Mouse (Mus musculus): Measurements from ENCODE around the gene Snx27. TPM values are rescaled to one million over a fixed set of nuclear protein-coding genes. Genes with fewer than 3 reads are reported as not detected.
A peak's percentile ranks its signal among the peaks of the same experiment; 100 is the strongest.

Snx27 gene
- total and polyA plus RNA-seq, 3 experiments = 23.1 to 35.3 (median 34.9) TPM

DNA sequence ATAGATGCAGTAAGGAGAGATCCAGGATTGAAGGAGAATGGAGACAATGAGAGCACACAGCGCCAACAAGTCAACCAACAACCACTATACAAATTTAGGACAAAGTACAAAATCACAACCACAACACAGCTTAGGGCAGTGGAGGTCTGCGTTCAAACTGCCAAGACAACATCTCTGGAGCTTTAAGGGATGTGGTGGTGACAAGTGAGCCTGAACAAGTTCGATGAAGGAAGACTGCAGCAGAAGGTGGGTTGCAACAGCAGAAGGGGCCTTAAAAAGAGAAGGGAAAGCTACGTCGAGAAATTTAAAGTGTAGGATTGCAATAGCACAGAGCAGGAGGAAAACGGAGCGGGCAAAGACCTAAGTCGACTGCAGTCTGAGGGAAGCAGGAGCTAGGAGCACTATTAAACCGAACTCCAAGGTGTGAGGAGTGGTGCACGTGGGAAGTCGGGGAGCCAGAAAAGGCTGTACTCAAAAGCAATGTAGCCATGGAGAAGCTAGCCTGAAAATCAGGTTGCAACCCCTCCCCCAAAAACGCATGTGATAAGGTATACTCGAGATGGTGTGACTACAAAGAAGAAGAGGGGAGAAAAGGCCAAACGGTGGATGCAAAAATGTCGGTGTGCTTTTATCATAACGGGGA, 1.3 kb downstream of the Snx27 start:
- dilution Hi-C loops (cut with MboI; ENCODE audit: extremely low pct_ligation_motif_present, extremely low pct_unique_long_range_greater_than_20kb, low sequenced_read_pairs) = no loop called here
- H3K79me2 ChIP-seq (replicated peaks; ENCODE audit: control insufficient read depth, extremely low read depth, insufficient read depth, poor library complexity, severe bottlenecking) = peaks cover 17% of the 10 kb centered on the region
- peak overlapping the region; percentile 80 to 95 (median 90) for H3K4me3 ChIP-seq (replicated peaks in 1 of 3; ENCODE audit: low read depth in 2 of 3, low read length in 2 of 3, poor library complexity in 1 of 3)
- H3K9ac ChIP-seq (ENCODE audit: insufficient read depth, low read depth) = peak overlapping the region; percentile 68; the same call in 1 of the 2 replicates
- peaks cover 3 to 17% of the 10 kb centered on the region in 2 experiments; a peak in 3 of 4 replicates for H3K4me1 ChIP-seq (ENCODE audit: control insufficient read depth in 1 of 2, insufficient read depth in 2 of 2)
- H3K27me3 ChIP-seq (replicated peaks) = no peaks in the 10 kb centered on the region
- TF ChIP-seq SIN3A (IDR thresholded peaks at IDR 0.05; ENCODE audit: low read length) (no peak), MYC (IDR thresholded peaks at IDR 0.05; ENCODE audit: low read depth, low read length) (peak; percentile 52; the same call in 1 of the 2 replicates), NRF1 (IDR thresholded peaks at IDR 0.05; ENCODE audit: low read depth, low read length) (no peak), ETS1 (conservative IDR thresholded peaks at IDR 0.05; ENCODE audit: low read depth, low read length) (no peak), JUN (IDR thresholded peaks at IDR 0.05; ENCODE audit: insufficient read depth, low read depth, low read length) (no peak), MAX (IDR thresholded peaks at IDR 0.05; ENCODE audit: low read length) (peak; percentile 61; the same call in 1 of the 2 replicates), E2F4 (IDR thresholded peaks at IDR 0.05; ENCODE audit: insufficient replicate concordance, low read depth, low read length) (no peak), POLR2A (IDR thresholded peaks at IDR 0.05; ENCODE audit: low read depth, low read length) (no peak), USF2 (conservative IDR thresholded peaks at IDR 0.05; ENCODE audit: low read depth, low read length) (no peak), EP300 (IDR thresholded peaks at IDR 0.05; ENCODE audit: low read length) (no peak), RCOR1 (conservative IDR thresholded peaks at IDR 0.05; ENCODE audit: low read depth, low read length) (no peak), CHD2 (IDR thresholded peaks at IDR 0.05; ENCODE audit: low read length) (peak; percentile 21; the same call in 1 of the 2 replicates), UBTF (IDR thresholded peaks at IDR 0.05; ENCODE audit: low read depth, low read length) (no peak)
- H3K9me3 ChIP-seq (replicated peaks; ENCODE audit: low read length) = no peaks in the 10 kb centered on the region
- no peak overlapping the region for H3K27ac ChIP-seq (ENCODE audit: insufficient read depth, low read depth)
- H3K36me3 ChIP-seq (replicated peaks in 1 of 2; ENCODE audit: control insufficient read depth in 1 of 2, insufficient read depth in 1 of 2, low read length in 1 of 2) = peaks cover 0 to 11% of the 10 kb centered on the region in 2 experiments
- DNase-seq (ENCODE audit: extremely low read depth) = peak; percentile 41
- in situ Hi-C loops (cut with MboI; ENCODE audit: low pct_ligation_motif_present, low pct_unique_long_range_greater_than_20kb, low sequenced_read_pairs) = no loop called here
- H3K4me2 ChIP-seq (ENCODE audit: insufficient read depth, low read depth, poor library complexity, severe bottlenecking) = peak overlapping the region; percentile 95

GRCm38 (mm10) chr3:94574506-94574905, 8.0 kb downstream of the Snx27 start:
- no peaks in the 10 kb centered on the region for H3K9me3 ChIP-seq (replicated peaks; ENCODE audit: low read length)
- peaks cover 2 to 45% of the 10 kb centered on the region in 2 experiments for H3K36me3 ChIP-seq (replicated peaks in 1 of 2; ENCODE audit: control insufficient read depth in 1 of 2, insufficient read depth in 1 of 2, low read length in 1 of 2)
- no peak overlapping the region for H3K4me2 ChIP-seq (ENCODE audit: insufficient read depth, low read depth, poor library complexity, severe bottlenecking)
- no peaks in the 10 kb centered on the region for H3K27me3 ChIP-seq (replicated peaks)
- in situ Hi-C loops (cut with MboI; ENCODE audit: low pct_ligation_motif_present, low pct_unique_long_range_greater_than_20kb, low sequenced_read_pairs) (no loop called here), dilution Hi-C loops (cut with MboI; ENCODE audit: extremely low pct_ligation_motif_present, extremely low pct_unique_long_range_greater_than_20kb, low sequenced_read_pairs) (no loop called here)
- H3K79me2 ChIP-seq (replicated peaks; ENCODE audit: control insufficient read depth, extremely low read depth, insufficient read depth, poor library complexity, severe bottlenecking) = peaks cover 12% of the 10 kb centered on the region
- H3K4me3 ChIP-seq (replicated peaks in 1 of 3; ENCODE audit: low read depth in 2 of 3, low read length in 2 of 3, poor library complexity in 1 of 3) = no peak overlapping the region
- H3K9ac ChIP-seq (ENCODE audit: insufficient read depth, low read depth) = no peak overlapping the region
- DNase-seq (ENCODE audit: extremely low read depth) = no peak
- H3K4me1 ChIP-seq (ENCODE audit: control insufficient read depth in 1 of 2, insufficient read depth in 2 of 2) = peaks cover 0 to 19% of the 10 kb centered on the region in 2 experiments; a peak in 2 of 4 replicates
- no peak overlapping the region for H3K27ac ChIP-seq (ENCODE audit: insufficient read depth, low read depth)
- no peak for TF ChIP-seq ZKSCAN1 (IDR thresholded peaks at IDR 0.05; ENCODE audit: borderline replicate concordance, low read depth, low read length)
- TF ChIP-seq ELF1 (IDR thresholded peaks at IDR 0.05; ENCODE audit: low read depth, low read length) = no peak
- no peak for TF ChIP-seq IRF4 (IDR thresholded peaks at IDR 0.05; ENCODE audit: low read depth, low read length)
- TF ChIP-seq EP300 (IDR thresholded peaks at IDR 0.05; ENCODE audit: low read length) = no peak
- TF ChIP-seq GABPA (IDR thresholded peaks at IDR 0.05; ENCODE audit: insufficient replicate concordance, low read depth, low read length) = no peak
- TF ChIP-seq SIN3A (IDR thresholded peaks at IDR 0.05; ENCODE audit: low read length) = no peak
- no peak for TF ChIP-seq BHLHE40 (IDR thresholded peaks at IDR 0.05; ENCODE audit: low read depth, low read length)
- no peak for TF ChIP-seq ETS1 (conservative IDR thresholded peaks at IDR 0.05; ENCODE audit: low read depth, low read length)
- TF ChIP-seq JUND (conservative IDR thresholded peaks at IDR 0.05; ENCODE audit: low read depth, low read length) = no peak
- no peak for TF ChIP-seq TCF12 (IDR thresholded peaks at IDR 0.05; ENCODE audit: low read depth, low read length)
- no peak for TF ChIP-seq PAX5 (IDR thresholded peaks at IDR 0.05; ENCODE audit: low read length)
- TF ChIP-seq ZMIZ1 (IDR thresholded peaks at IDR 0.05; ENCODE audit: low read depth, low read length) = no peak
- TF ChIP-seq USF1 (IDR thresholded peaks at IDR 0.05; ENCODE audit: low read depth, low read length) = no peak
- TF ChIP-seq MAX (IDR thresholded peaks at IDR 0.05; ENCODE audit: low read length) = no peak

Measured in CH12.LX (cell line).